Comparison of ENCODE assay signal across 14 mouse cellular contexts in genomic region chr13:28297577-28297976, GRCm38 (mm10). TPM values are rescaled to one million over a fixed set of nuclear protein-coding genes. Genes with fewer than 3 reads are reported as not detected.
A peak's percentile ranks its signal among the peaks of the same experiment; 100 is the strongest.
DNase-seq lines count a peak whose midpoint lies in the region; ATAC-seq and TF ChIP-seq lines count a peak whose summit lies in the region.
"Had no signal": no experiment of that assay in that cellular context is flagged by ENCODE, and none has a peak within 500 bp of the region (broad histone marks: within the 10 kb centered on the region; RNA-seq: fewer than 3 reads in every experiment).

No protein-coding gene starts in this region.

- no peak for ATAC-seq in hindbrain, embryonic 12.5 days (ENCODE audit: low FRiP score)
- ATAC-seq in hindbrain, embryonic 13.5 days (ENCODE audit: low FRiP score): no peak
- no peak for ATAC-seq in midbrain, embryonic 15.5 days (replicated peaks)

- no peak for TF ChIP-seq CTCF in kidney, adult 2 months (conservative IDR thresholded peaks at IDR 0.05; ENCODE audit: insufficient read depth, insufficient read length, low read depth, low read length)

- 56% methylated on average over 2 of the region's 2 CpGs for WGBS in hindbrain, embryonic 12.5 days
- WGBS in hindbrain, embryonic 13.5 days: 52% methylated on average over 2 of the region's 2 CpGs
- 40% methylated on average over 2 of the region's 2 CpGs for WGBS in midbrain, embryonic 15.5 days
- 75% methylated on average over 2 of the region's 2 CpGs for WGBS in kidney, adult 2 months

- DNase-seq in embryo, embryonic 11 days: peak; percentile 13
- DNase-seq in embryo, embryonic 10 days (ENCODE audit: low spot score): no peak
- DNase-seq in NIH3T3 (ENCODE audit: low read depth): peak; percentile 62
- DNase-seq in cerebellum, adult 9-11 months: no peak
- DNase-seq in kidney, adult 2 months: no peak
- DNase-seq: gastrocnemius, postnatal 14 days; thymus, postnatal 4 days had no signal

- no peaks in the 10 kb centered on the region for H3K27me3 ChIP-seq in hindbrain, embryonic 12.5 days
- H3K27me3 ChIP-seq in hindbrain, embryonic 13.5 days: no peaks in the 10 kb centered on the region
- H3K27me3 ChIP-seq in midbrain, embryonic 15.5 days (replicated peaks): no peaks in the 10 kb centered on the region
- no peaks in the 10 kb centered on the region for H3K27me3 ChIP-seq in kidney, adult 2 months (replicated peaks; ENCODE audit: control insufficient read depth, insufficient read depth, low read length)
- H3K27me3 ChIP-seq: embryonic facial prominence, embryonic 15.5 days; lung, embryonic 15.5 days had no signal

- no peaks in the 10 kb centered on the region for H3K9me3 ChIP-seq in hindbrain, embryonic 12.5 days (replicated peaks)
- no peaks in the 10 kb centered on the region for H3K9me3 ChIP-seq in hindbrain, embryonic 13.5 days
- H3K9me3 ChIP-seq in midbrain, embryonic 15.5 days: no peaks in the 10 kb centered on the region
- H3K9me3 ChIP-seq: embryonic facial prominence, embryonic 15.5 days; lung, embryonic 15.5 days had no signal

- H3K4me1 ChIP-seq in hindbrain, embryonic 12.5 days: peaks cover 26% of the 10 kb centered on the region
- H3K4me1 ChIP-seq in hindbrain, embryonic 13.5 days (replicated peaks): peaks cover 30% of the 10 kb centered on the region
- H3K4me1 ChIP-seq in midbrain, embryonic 15.5 days: peaks cover 29% of the 10 kb centered on the region
- H3K4me1 ChIP-seq in kidney, adult 2 months (ENCODE audit: control insufficient read depth, insufficient read depth, low read length): no peaks in the 10 kb centered on the region

- no peaks in the 10 kb centered on the region for H3K36me3 ChIP-seq in hindbrain, embryonic 12.5 days
- no peaks in the 10 kb centered on the region for H3K36me3 ChIP-seq in hindbrain, embryonic 13.5 days
- H3K36me3 ChIP-seq in midbrain, embryonic 15.5 days (replicated peaks): no peaks in the 10 kb centered on the region
- H3K36me3 ChIP-seq in kidney, adult 2 months (ENCODE audit: control insufficient read depth, insufficient read depth, low read length): no peaks in the 10 kb centered on the region
- H3K36me3 ChIP-seq: embryonic facial prominence, embryonic 15.5 days; lung, embryonic 15.5 days had no signal

- TF ChIP-seq POLR2A in kidney, adult 2 months (IDR thresholded peaks at IDR 0.05; ENCODE audit: low read depth, low read length): no peak

- no peak overlapping the region for H3K4me3 ChIP-seq in hindbrain, embryonic 12.5 days
- H3K4me3 ChIP-seq in hindbrain, embryonic 13.5 days: no peak overlapping the region
- no peak overlapping the region for H3K4me3 ChIP-seq in midbrain, embryonic 15.5 days
- H3K4me3 ChIP-seq in kidney, adult 2 months (ENCODE audit: insufficient read depth, low read depth, low read length): no peak overlapping the region
- H3K4me3 ChIP-seq: embryonic facial prominence, embryonic 15.5 days; lung, embryonic 15.5 days had no signal

- H3K9ac ChIP-seq in hindbrain, embryonic 12.5 days: no peak overlapping the region
- no peak overlapping the region; the same call in 1 of the 2 replicates for H3K9ac ChIP-seq in hindbrain, embryonic 13.5 days
- H3K9ac ChIP-seq in midbrain, embryonic 15.5 days: no peak overlapping the region
- H3K9ac ChIP-seq: embryonic facial prominence, embryonic 15.5 days; lung, embryonic 15.5 days had no signal

- 0 out of 2 replicates have a peak overlapping the region, but pooled peaks have one; percentile 23 for H3K27ac ChIP-seq in hindbrain, embryonic 12.5 days
- no peak overlapping the region for H3K27ac ChIP-seq in hindbrain, embryonic 13.5 days
- H3K27ac ChIP-seq in midbrain, embryonic 15.5 days: peak overlapping the region; percentile 26; the same call in 1 of the 2 replicates
- H3K27ac ChIP-seq in kidney, adult 2 months (ENCODE audit: insufficient read depth, low read depth, low read length): no peak overlapping the region
- H3K27ac ChIP-seq: embryonic facial prominence, embryonic 15.5 days; kidney, postnatal 0 days; lung, embryonic 15.5 days had no signal

- no peak overlapping the region for H3K4me2 ChIP-seq in hindbrain, embryonic 12.5 days (replicated peaks)
- H3K4me2 ChIP-seq in hindbrain, embryonic 13.5 days: no peak overlapping the region
- H3K4me2 ChIP-seq in midbrain, embryonic 15.5 days: 0 out of 2 replicates have a peak overlapping the region, but pooled peaks have one; percentile 2
- H3K4me2 ChIP-seq: embryonic facial prominence, embryonic 15.5 days; liver, embryonic 11.5 days; lung, embryonic 15.5 days had no signal

RNA-seq across cellular contexts. Expression of gene Gm11361, which starts 40.2 kb away (rescaled TPM):
- polyA plus RNA-seq in hindbrain, embryonic 12.5 days (2016; fragmentation: Nextera tagmentation; extraction: Ambion mirVana): 1.6 and 2.4 TPM in 2 replicates
- polyA plus RNA-seq in hindbrain, embryonic 13.5 days (2015; fragmentation: Nextera tagmentation; extraction: Ambion mirVana): 2.6 and 4.4 TPM in 2 replicates
- polyA plus RNA-seq in midbrain, embryonic 15.5 days (2015; fragmentation: Nextera tagmentation; extraction: Ambion mirVana): 3.2 and 3.4 TPM in 2 replicates
- polyA plus RNA-seq in kidney, adult 2 months (2012; rRNA removed): 0.67 and 1.5 TPM in 2 replicates

Comparison
In these comparisons a context has a peak if more than half of its experiments do, and no peak if none do; other contexts are left out.
1. DNase-seq: peak in embryo, embryonic 11 days (single experiment) and NIH3T3 (single experiment); none in embryo, embryonic 10 days (single experiment), cerebellum, adult 9-11 months (single experiment) and kidney, adult 2 months (single experiment).
2. H3K27ac ChIP-seq: peak in hindbrain, embryonic 12.5 days (single experiment) and midbrain, embryonic 15.5 days (single experiment); none in hindbrain, embryonic 13.5 days (single experiment) and kidney, adult 2 months (single experiment).